Mouse (Mus musculus): ENCODE data around the gene Otop3. TPM values are rescaled to one million over a fixed set of nuclear protein-coding genes. Genes with fewer than 3 reads are reported as not detected.
A peak's percentile ranks its signal among the peaks of the same experiment; 100 is the strongest.

The Otop3 gene
- polyA plus RNA-seq, 1 experiment from 2014 or later: not detected

DNA sequence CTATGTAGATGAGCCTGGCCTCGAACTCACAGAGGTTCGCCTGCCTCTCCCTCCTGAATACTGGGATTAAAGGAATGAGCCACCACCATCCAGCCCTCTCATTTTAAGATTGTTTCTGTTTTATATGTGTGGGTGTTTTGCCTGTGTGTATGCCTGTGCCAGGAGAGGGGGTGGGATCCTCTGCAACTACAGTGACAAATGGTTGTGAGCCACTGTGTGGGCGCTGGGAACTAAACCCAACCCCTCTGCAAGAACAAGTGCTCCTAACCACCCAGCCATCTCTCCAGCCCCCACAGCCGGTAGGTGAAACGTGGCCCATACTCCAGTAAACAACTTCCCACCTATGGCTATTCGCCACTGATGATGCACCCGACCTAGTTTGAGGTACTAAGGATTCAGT lies 56.8 kb downstream of the Otop3 start:
- Histone ChIP-seq H3K4me1 (ENCODE audit: insufficient read depth) (no peaks in the 10 kb centered on the region), H3K9me3 (ENCODE audit: low read length) (no peaks in the 10 kb centered on the region), H3K4me3 (ENCODE audit: low read depth, low read length) (no peak overlapping the region), H3K4me2 (ENCODE audit: low read depth, low read length) (no peak overlapping the region), H3K36me3 (replicated peaks; ENCODE audit: insufficient read depth, low read length) (no peaks in the 10 kb centered on the region; the same call in 1 of the 2 replicates), H3K27ac (ENCODE audit: low read depth) (no peak overlapping the region), H3K27me3 (ENCODE audit: insufficient read depth, low read length) (no peaks in the 10 kb centered on the region), H3K9ac (replicated peaks) (no peak overlapping the region)
- no peak for TF ChIP-seq CTCF (IDR thresholded peaks at IDR 0.05; ENCODE audit: low read depth)
- TF ChIP-seq EP300 (IDR thresholded peaks at IDR 0.05; ENCODE audit: low read depth): no peak
- 86% methylated on average over 7 of the region's 7 CpGs for WGBS (ENCODE audit: insufficient replicate concordance)
- ATAC-seq (no peak), DNase-seq (no peak)

DNA sequence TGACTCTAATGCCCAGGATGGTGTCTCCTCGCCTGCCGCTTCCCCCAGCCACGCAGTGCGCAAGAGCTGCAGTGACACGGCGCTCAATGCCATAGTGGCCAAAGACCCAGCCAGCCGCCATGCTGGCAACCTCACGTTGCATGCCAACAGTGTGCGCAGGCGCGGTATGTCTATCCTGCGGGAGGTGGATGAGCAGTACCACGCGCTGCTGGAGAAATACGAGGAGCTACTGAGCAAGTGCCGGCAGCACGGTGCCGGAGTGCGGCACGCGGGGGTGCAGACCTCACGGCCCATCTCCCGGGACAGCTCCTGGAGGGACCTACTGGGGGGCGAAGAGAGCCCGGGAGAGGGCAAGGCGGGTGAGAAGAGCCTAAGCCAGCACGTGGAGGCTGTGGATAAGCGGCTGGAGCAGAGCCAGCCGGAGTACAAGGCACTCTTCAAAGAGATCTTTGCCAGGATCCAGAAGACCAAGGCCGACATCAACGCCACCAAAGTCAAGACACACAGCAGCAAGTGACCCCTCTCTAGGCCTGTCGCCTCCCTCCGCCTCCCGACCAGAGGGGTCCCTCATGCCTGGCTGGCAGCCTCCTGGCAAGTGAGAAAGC lies 59.3 kb downstream of the Otop3 start:
- Histone ChIP-seq H3K4me1 (ENCODE audit: insufficient read depth) (no peaks in the 10 kb centered on the region), H3K27ac (ENCODE audit: low read depth) (no peak overlapping the region), H3K9ac (replicated peaks) (no peak overlapping the region), H3K36me3 (replicated peaks; ENCODE audit: insufficient read depth, low read length) (no peaks in the 10 kb centered on the region; the same call in 1 of the 2 replicates), H3K4me2 (ENCODE audit: low read depth, low read length) (peak overlapping the region; percentile 61), H3K4me3 (ENCODE audit: low read depth, low read length) (peak overlapping the region; percentile 13), H3K9me3 (ENCODE audit: low read length) (no peaks in the 10 kb centered on the region), H3K27me3 (ENCODE audit: insufficient read depth, low read length) (no peaks in the 10 kb centered on the region)
- ATAC-seq (peak; percentile 53; the same call in 1 of the 2 replicates), DNase-seq (peak; percentile 35)
- WGBS (ENCODE audit: insufficient replicate concordance): 64% methylated on average over 34 of the region's 34 CpGs
- TF ChIP-seq CTCF (IDR thresholded peaks at IDR 0.05; ENCODE audit: low read depth): no peak
- no peak for TF ChIP-seq EP300 (IDR thresholded peaks at IDR 0.05; ENCODE audit: low read depth)

Other genes with a start within 250 kb of the Otop3 start
- gene Rab37, start 243.3 kb upstream of the Otop3 start, polyA plus RNA-seq (2015; fragmentation: Nextera tagmentation; extraction: Ambion mirVana): 2.5 and 3.1 TPM in 2 replicates
- gene Cd300lf, start 200.7 kb upstream of the Otop3 start, polyA plus RNA-seq (2015; fragmentation: Nextera tagmentation; extraction: Ambion mirVana): 8.5 and 9.3 TPM in 2 replicates
- 101 and 115 TPM in 2 replicates for gene Slc9a3r1, start 171.4 kb upstream of the Otop3 start, polyA plus RNA-seq (2015; fragmentation: Nextera tagmentation; extraction: Ambion mirVana)
- gene Tmem104, start 147.2 kb upstream of the Otop3 start, polyA plus RNA-seq (2015; fragmentation: Nextera tagmentation; extraction: Ambion mirVana): 5.7 and 7.1 TPM in 2 replicates
- gene Nat9, start 146.9 kb upstream of the Otop3 start, polyA plus RNA-seq (2015; fragmentation: Nextera tagmentation; extraction: Ambion mirVana): 16.5 and 16.7 TPM in 2 replicates
- 0.04 and 0.09 TPM in 2 replicates for gene Grin2c, start 67.5 kb upstream of the Otop3 start, polyA plus RNA-seq (2015; fragmentation: Nextera tagmentation; extraction: Ambion mirVana)
- gene Fdxr, start 57.7 kb upstream of the Otop3 start, polyA plus RNA-seq (2015; fragmentation: Nextera tagmentation; extraction: Ambion mirVana): 7.0 and 7.3 TPM in 2 replicates
- gene Fads6, start 37.1 kb upstream of the Otop3 start, polyA plus RNA-seq (2015; fragmentation: Nextera tagmentation; extraction: Ambion mirVana): 4.6 and 4.9 TPM in 2 replicates
- gene Otop2, start 27.6 kb upstream of the Otop3 start, polyA plus RNA-seq (2015; fragmentation: Nextera tagmentation; extraction: Ambion mirVana): not detected in 2 replicates
- 0.29 and 0.46 TPM in 2 replicates for gene Ush1g, start 12.7 kb upstream of the Otop3 start, polyA plus RNA-seq (2015; fragmentation: Nextera tagmentation; extraction: Ambion mirVana)
- 1.1 and 1.2 TPM in 2 replicates for gene Hid1, start 33.0 kb downstream of the Otop3 start, polyA plus RNA-seq (2015; fragmentation: Nextera tagmentation; extraction: Ambion mirVana)
- gene Cdr2l, start 47.2 kb downstream of the Otop3 start, polyA plus RNA-seq (2015; fragmentation: Nextera tagmentation; extraction: Ambion mirVana): 1.3 and 1.5 TPM in 2 replicates
- gene Mrpl58, start 69.0 kb downstream of the Otop3 start, polyA plus RNA-seq (2015; fragmentation: Nextera tagmentation; extraction: Ambion mirVana): 88.0 and 91.6 TPM in 2 replicates
- gene Atp5h, start 85.2 kb downstream of the Otop3 start, polyA plus RNA-seq (2015; fragmentation: Nextera tagmentation; extraction: Ambion mirVana): 857 and 872 TPM in 2 replicates
- 5.4 and 6.3 TPM in 2 replicates for gene Kctd2, start 85.4 kb downstream of the Otop3 start, polyA plus RNA-seq (2015; fragmentation: Nextera tagmentation; extraction: Ambion mirVana)
- gene Trim80, start 105.8 kb downstream of the Otop3 start, polyA plus RNA-seq (2015; fragmentation: Nextera tagmentation; extraction: Ambion mirVana): 2.1 and 2.8 TPM in 2 replicates
- 10.4 and 11.5 TPM in 2 replicates for gene Slc16a5, start 127.7 kb downstream of the Otop3 start, polyA plus RNA-seq (2015; fragmentation: Nextera tagmentation; extraction: Ambion mirVana)
- gene Armc7, start 140.9 kb downstream of the Otop3 start, polyA plus RNA-seq (2015; fragmentation: Nextera tagmentation; extraction: Ambion mirVana): 2.9 and 3.9 TPM in 2 replicates
- gene Nt5c, start 157.1 kb downstream of the Otop3 start, polyA plus RNA-seq (2015; fragmentation: Nextera tagmentation; extraction: Ambion mirVana): 46.5 and 48.3 TPM in 2 replicates
- 114 and 117 TPM in 2 replicates for gene Jpt1, start 179.7 kb downstream of the Otop3 start, polyA plus RNA-seq (2015; fragmentation: Nextera tagmentation; extraction: Ambion mirVana)
- gene Sumo2, start 201.5 kb downstream of the Otop3 start, polyA plus RNA-seq (2015; fragmentation: Nextera tagmentation; extraction: Ambion mirVana): 281 and 283 TPM in 2 replicates
- 41.8 and 46.0 TPM in 2 replicates for gene Nup85, start 229.7 kb downstream of the Otop3 start, polyA plus RNA-seq (2015; fragmentation: Nextera tagmentation; extraction: Ambion mirVana)